Mouse (Mus musculus): ENCODE data around the gene Zfp46. TPM values are rescaled to one million over a fixed set of nuclear protein-coding genes. Genes with fewer than 3 reads are reported as not detected.
A peak's percentile ranks its signal among the peaks of the same experiment; 100 is the strongest.

Zfp46 gene
- polyA plus RNA-seq, 1 experiment = 6.0 TPM

- Histone ChIP-seq H3K27ac (ENCODE audit: insufficient read depth, low read length) (peak within 1 kb of the TSS; percentile 81), H3K27me3 (ENCODE audit: control insufficient read depth, insufficient read depth, low read length, poor library complexity, severe bottlenecking) (no peaks in the 10 kb centered on the region), H3K9me3 (replicated peaks; ENCODE audit: control insufficient read depth, insufficient read depth, low read length, poor library complexity, severe bottlenecking) (no peaks in the 10 kb centered on the region), H3K4me3 (ENCODE audit: low read depth, low read length) (peak within 1 kb of the TSS; percentile 92), H3K4me1 (ENCODE audit: control insufficient read depth, insufficient read depth, low read length) (no peaks in the 10 kb centered on the region), H3K9ac (ENCODE audit: low read depth, poor library complexity, severe bottlenecking) (peak within 1 kb of the TSS; percentile 100), H3K36me3 (ENCODE audit: control insufficient read depth, insufficient read depth, low read length, poor library complexity, severe bottlenecking) (no peaks in the 10 kb centered on the region)
- TF ChIP-seq POLR2A (IDR thresholded peaks at IDR 0.05; ENCODE audit: insufficient read depth, low read length) (peak; percentile 76), CTCF (IDR thresholded peaks at IDR 0.05; ENCODE audit: low read depth, low read length) (no peak), EP300 (IDR thresholded peaks at IDR 0.05; ENCODE audit: insufficient read depth, low read depth, low read length) (no peak)
Measured at GRCm38 (mm10) chr4:136310229-136311041, 26.0 kb downstream of the Zfp46 start, which contains the start of gene Hnrnpr. Hnrnpr (plus strand) TSS chr4:136310942.

GRCm38 (mm10) chr4:136311042-136311999 is 26.8 kb downstream of the Zfp46 start:
- H3K27me3 ChIP-seq (ENCODE audit: control insufficient read depth, insufficient read depth, low read length, poor library complexity, severe bottlenecking) = no peaks in the 10 kb centered on the region
- peaks cover 1% of the 10 kb centered on the region for H3K4me1 ChIP-seq (ENCODE audit: control insufficient read depth, insufficient read depth, low read length)
- H3K36me3 ChIP-seq (ENCODE audit: control insufficient read depth, insufficient read depth, low read length, poor library complexity, severe bottlenecking) = peaks cover 2% of the 10 kb centered on the region
- no peaks in the 10 kb centered on the region for H3K9me3 ChIP-seq (replicated peaks; ENCODE audit: control insufficient read depth, insufficient read depth, low read length, poor library complexity, severe bottlenecking)
- TF ChIP-seq EP300 (IDR thresholded peaks at IDR 0.05; ENCODE audit: insufficient read depth, low read depth, low read length) = no peak
- TF ChIP-seq CTCF (IDR thresholded peaks at IDR 0.05; ENCODE audit: low read depth, low read length) = no peak
- no peak for TF ChIP-seq POLR2A (IDR thresholded peaks at IDR 0.05; ENCODE audit: insufficient read depth, low read length)
- H3K27ac ChIP-seq (ENCODE audit: insufficient read depth, low read length) = peak overlapping the region; percentile 81
- peak overlapping the region; percentile 100 for H3K9ac ChIP-seq (ENCODE audit: low read depth, poor library complexity, severe bottlenecking)
- H3K4me3 ChIP-seq (ENCODE audit: low read depth, low read length) = peak overlapping the region; percentile 92

GRCm38 (mm10) chr4:136312616-136313015 is 28.1 kb downstream of the Zfp46 start:
- no peak overlapping the region for H3K9ac ChIP-seq (ENCODE audit: low read depth, poor library complexity, severe bottlenecking)

GRCm38 (mm10) chr4:136317667-136318066 is 33.2 kb downstream of the Zfp46 start:
- no peaks in the 10 kb centered on the region for H3K9me3 ChIP-seq (replicated peaks; ENCODE audit: control insufficient read depth, insufficient read depth, low read length, poor library complexity, severe bottlenecking)
- no peak overlapping the region for H3K9ac ChIP-seq (ENCODE audit: low read depth, poor library complexity, severe bottlenecking)
- H3K36me3 ChIP-seq (ENCODE audit: control insufficient read depth, insufficient read depth, low read length, poor library complexity, severe bottlenecking) = peaks cover 44% of the 10 kb centered on the region
- no peak overlapping the region for H3K27ac ChIP-seq (ENCODE audit: insufficient read depth, low read length)
- H3K4me1 ChIP-seq (ENCODE audit: control insufficient read depth, insufficient read depth, low read length) = peaks cover 2% of the 10 kb centered on the region
- no peak overlapping the region for H3K4me3 ChIP-seq (ENCODE audit: low read depth, low read length)
- H3K27me3 ChIP-seq (ENCODE audit: control insufficient read depth, insufficient read depth, low read length, poor library complexity, severe bottlenecking) = no peaks in the 10 kb centered on the region
- TF ChIP-seq EP300 (IDR thresholded peaks at IDR 0.05; ENCODE audit: insufficient read depth, low read depth, low read length) = no peak
- TF ChIP-seq POLR2A (IDR thresholded peaks at IDR 0.05; ENCODE audit: insufficient read depth, low read length) = no peak
- TF ChIP-seq CTCF (IDR thresholded peaks at IDR 0.05; ENCODE audit: low read depth, low read length) = no peak

More at GRCm38 (mm10) chr4:136312616-136313015, 28.1 kb downstream of the Zfp46 start:
- Histone ChIP-seq H3K4me3 (ENCODE audit: low read depth, low read length) (no peak overlapping the region), H3K27ac (ENCODE audit: insufficient read depth, low read length) (no peak overlapping the region), H3K4me1 (ENCODE audit: control insufficient read depth, insufficient read depth, low read length) (peaks cover 2% of the 10 kb centered on the region), H3K36me3 (ENCODE audit: control insufficient read depth, insufficient read depth, low read length, poor library complexity, severe bottlenecking) (peaks cover 11% of the 10 kb centered on the region), H3K9me3 (replicated peaks; ENCODE audit: control insufficient read depth, insufficient read depth, low read length, poor library complexity, severe bottlenecking) (no peaks in the 10 kb centered on the region), H3K27me3 (ENCODE audit: control insufficient read depth, insufficient read depth, low read length, poor library complexity, severe bottlenecking) (no peaks in the 10 kb centered on the region)
- TF ChIP-seq POLR2A (IDR thresholded peaks at IDR 0.05; ENCODE audit: insufficient read depth, low read length) (no peak), CTCF (IDR thresholded peaks at IDR 0.05; ENCODE audit: low read depth, low read length) (no peak), EP300 (IDR thresholded peaks at IDR 0.05; ENCODE audit: insufficient read depth, low read depth, low read length) (no peak)

- Histone ChIP-seq H3K27ac (ENCODE audit: insufficient read depth, low read length) (no peak overlapping the region), H3K4me3 (ENCODE audit: low read depth, low read length) (no peak overlapping the region), H3K36me3 (ENCODE audit: control insufficient read depth, insufficient read depth, low read length, poor library complexity, severe bottlenecking) (peaks cover 58% of the 10 kb centered on the region), H3K9me3 (replicated peaks; ENCODE audit: control insufficient read depth, insufficient read depth, low read length, poor library complexity, severe bottlenecking) (no peaks in the 10 kb centered on the region), H3K4me1 (ENCODE audit: control insufficient read depth, insufficient read depth, low read length) (peaks cover 2% of the 10 kb centered on the region), H3K27me3 (ENCODE audit: control insufficient read depth, insufficient read depth, low read length, poor library complexity, severe bottlenecking) (no peaks in the 10 kb centered on the region), H3K9ac (ENCODE audit: low read depth, poor library complexity, severe bottlenecking) (no peak overlapping the region)
- TF ChIP-seq POLR2A (IDR thresholded peaks at IDR 0.05; ENCODE audit: insufficient read depth, low read length) (no peak), CTCF (IDR thresholded peaks at IDR 0.05; ENCODE audit: low read depth, low read length) (no peak), EP300 (IDR thresholded peaks at IDR 0.05; ENCODE audit: insufficient read depth, low read depth, low read length) (no peak)
Measured at GRCm38 (mm10) chr4:136320016-136320415, 35.5 kb downstream of the Zfp46 start.
